Mouse (Mus musculus) inflammation-experienced regulatory T-cells, adult 6 months (primary cell): ENCODE data around the gene Gm4303. TPM values are rescaled to one million over a fixed set of nuclear protein-coding genes. Genes with fewer than 3 reads are reported as not detected.
"Not testable (repeated sequence)": the region's sequence is repeated elsewhere in the genome, so short reads cannot be mapped to it uniquely, and the experiment has no call there.

Experiments
- ATAC-seq: one replicate; pipeline ENCODE4 v1.8.0; 2017
- polyA plus RNA-seq, 3 experiments: library from polyadenylated mRNA; unstranded; fragments of 100-300 nt; shearing (Covaris generic); gene quantifications; one replicate each; pipeline ENCODE4 v1.2.1; 2017

The Gm4303 gene
- not detected for polyA plus RNA-seq

GRCm38 (mm10) chr10:100345672-100346071 lies at the start of gene Gm4303:
Gm4303 (plus strand) TSS chr10:100345972.
- not testable (repeated sequence) for ATAC-seq

- ATAC-seq, result no peak
Measured at GRCm38 (mm10) chr10:100296105-100296504, 49.7 kb upstream of the Gm4303 start.

- ATAC-seq, result not testable (repeated sequence)
Measured at GRCm38 (mm10) chr10:100300106-100300505, 45.7 kb upstream of the Gm4303 start.

GRCm38 (mm10) chr10:100335376-100335775 lies 10.4 kb upstream of the Gm4303 start, which contains the start of gene Gm4301:
Gm4301 (plus strand) TSS chr10:100335676.
- not testable (repeated sequence) for ATAC-seq

- ATAC-seq, result not testable (repeated sequence)
Measured at GRCm38 (mm10) chr10:100340536-100340935, 5.2 kb upstream of the Gm4303 start, which contains the start of gene Gm4302. Gm4302 (plus strand) TSS chr10:100340836.

- not testable (repeated sequence) for ATAC-seq
Measured at GRCm38 (mm10) chr10:100350793-100351192, 5.0 kb downstream of the Gm4303 start, which contains the start of gene Gm4305. Gm4305 (plus strand) TSS chr10:100351093.

GRCm38 (mm10) chr10:100356841-100357240 lies 11.1 kb downstream of the Gm4303 start:
- not testable (repeated sequence) for ATAC-seq

- not testable (repeated sequence) for ATAC-seq
Measured at GRCm38 (mm10) chr10:100361038-100361437, 15.3 kb downstream of the Gm4303 start, which contains the start of gene Gm4307. Gm4307 (plus strand) TSS chr10:100361338.

GRCm38 (mm10) chr10:100382460-100382859 lies 36.7 kb downstream of the Gm4303 start, which contains the start of gene Gm4312:
Gm4312 (minus strand) TSS chr10:100382560.
- not testable (repeated sequence) for ATAC-seq

Other genes starting within 250 kb of the Gm4303 start
- not detected for gene Gm4301, start 10.3 kb upstream of the Gm4303 start, polyA plus RNA-seq
- gene Gm4302, start 5.1 kb upstream of the Gm4303 start, polyA plus RNA-seq, result not detected
- not detected for gene Gm4305, start 5.1 kb downstream of the Gm4303 start, polyA plus RNA-seq
- gene Gm4307, start 15.4 kb downstream of the Gm4303 start, polyA plus RNA-seq, result not detected
- not detected for gene Gm4312, start 36.6 kb downstream of the Gm4303 start, polyA plus RNA-seq
- gene Tmtc3, start 141.4 kb downstream of the Gm4303 start, polyA plus RNA-seq, result 1 to 10 TPM; 1.7 to 3.1 (median 1.9) TPM
- 1 to 10 TPM; 4.2 to 7.5 (median 6.6) TPM for gene Cep290, start 141.6 kb downstream of the Gm4303 start, polyA plus RNA-seq
- gene 4930430F08Rik, start 244.5 kb downstream of the Gm4303 start, polyA plus RNA-seq, result 10 to 100 TPM in 2 of 3 experiments, 1 to 10 TPM in 1; 9.9 to 13.7 (median 10.8) TPM
- not detected for gene 1700017N19Rik, start 244.5 kb downstream of the Gm4303 start, polyA plus RNA-seq